ENCODE assay signal across 13 mouse cellular contexts in the genomic region with DNA sequence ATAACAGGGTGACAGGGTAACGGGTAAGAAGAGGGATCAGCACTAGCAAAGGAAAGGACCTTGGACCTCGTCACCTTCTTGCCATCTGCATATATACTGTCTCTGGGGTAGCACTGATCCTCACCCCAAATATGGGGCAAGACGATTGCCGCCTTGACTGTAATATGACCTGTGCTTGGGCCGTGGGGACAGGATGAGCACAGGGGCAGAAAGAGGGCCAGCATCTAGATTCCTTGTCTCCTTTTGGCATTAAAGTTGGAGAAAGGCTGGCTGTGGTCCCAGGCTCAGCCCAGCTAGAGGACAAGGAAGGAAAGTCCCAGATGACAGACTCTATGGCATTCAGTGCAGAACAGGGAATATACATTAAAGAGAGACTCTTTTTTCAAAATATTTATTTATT. TPM values are rescaled to one million over a fixed set of nuclear protein-coding genes. Genes with fewer than 3 reads are reported as not detected.
DNase-seq lines count a peak whose midpoint lies in the region.
"Had no signal": no experiment of that assay in that cellular context is flagged by ENCODE, and none has a peak within 500 bp of the region (broad histone marks: within the 10 kb centered on the region; RNA-seq: fewer than 3 reads in every experiment).

No protein-coding gene starts in this region.

- intact Hi-C loops in gastrocnemius, postnatal 14 days (cut with DNase I; ENCODE audit: low total_unique reads), result no loop called here
- intact Hi-C loops in heart, postnatal 10 days (cut with DNase I), result loop anchor here (5.0 kb wide), 1 partner anchor 34 kb away; no protein-coding TSS in a partner anchor
- intact Hi-C loops in heart, postnatal 14 days (cut with DNase I), result no loop called here

- peak; percentile 34 for DNase-seq in adrenal gland, postnatal 10 days
- no peak for DNase-seq in adrenal gland, postnatal 25 days
- peak; percentile 22 for DNase-seq in gastrocnemius, postnatal 14 days
- no peak for DNase-seq in gastrocnemius, adult 8-10 months (ENCODE audit: low spot score in 2 of 2)
- peak; percentile 12 to 26 for DNase-seq in heart, postnatal 10 days
- DNase-seq in heart, postnatal 14 days, result no peak
- DNase-seq in liver, result no peak
- DNase-seq: adrenal gland, postnatal 36 days; B cell, adult 2 months; cerebellum, adult 2 months; heart, adult 18-20 months; kidney, adult 11 months; kidney, adult 9 months had no signal

RNA-seq across cellular contexts. Expression of gene Ncf2, which starts 26.5 kb away (rescaled TPM):
- total RNA-seq in adrenal gland, postnatal 10 days (2021), result 1 to 10 TPM; 5.1 to 7.8 TPM
- total RNA-seq in adrenal gland, postnatal 25 days (2021), result 4.0 and 4.2 TPM in 2 replicates
- 1 to 10 TPM; 1.4 to 1.6 TPM for total RNA-seq in gastrocnemius, postnatal 14 days (2021)
- 1 to 10 TPM in 1 of 4 experiments, under 1 TPM in 3; 0.34 to 1.1 (median 0.48) TPM for total RNA-seq in gastrocnemius, adult 8-10 months (2022)
- total RNA-seq in heart, postnatal 10 days (2021), result 1 to 10 TPM; 2.8 to 2.9 TPM
- 1 to 10 TPM; 3.9 to 5.1 TPM for total RNA-seq in heart, postnatal 14 days (2021)

Comparison
In these comparisons a context has a peak if more than half of its experiments do, and no peak if none do; other contexts are left out.
1. DNase-seq: peak in adrenal gland, postnatal 10 days (single experiment), gastrocnemius, postnatal 14 days (single experiment) and heart, postnatal 10 days (2 of 2); none in adrenal gland, postnatal 25 days (single experiment), gastrocnemius, adult 8-10 months (0 of 2), heart, postnatal 14 days (0 of 2) and liver (single experiment).